Mouse (Mus musculus) layer of hippocampus, adult 9-11 months (tissue): ENCODE measurements around the gene Lnpk.

Experiments used
- DNase-seq: peaks from one replicate; pipeline ENCODE4 v3.0.0; 2022

The Lnpk gene

GRCm38 (mm10) chr2:74578843-74579489 lies at the start of gene Lnpk:
Gene Lnpk (minus strand): TSS chr2:74579435.
- peak; percentile 93 for DNase-seq

GRCm38 (mm10) chr2:74620368-74620767 lies 41.1 kb upstream of the Lnpk start:
- no peak for DNase-seq

GRCm38 (mm10) chr2:74619676-74620246 lies 40.5 kb upstream of the Lnpk start:
- no peak for DNase-seq

- DNase-seq = no peak
These were observed 38.5 kb upstream of the Lnpk start for GRCm38 (mm10) chr2:74617706-74618105.

- no peak for DNase-seq
These were observed 32.2 kb upstream of the Lnpk start for GRCm38 (mm10) chr2:74611406-74611805.

- no peak for DNase-seq
These were observed 30.1 kb upstream of the Lnpk start for GRCm38 (mm10) chr2:74609350-74609749.

GRCm38 (mm10) chr2:74606087-74606760 lies 27.0 kb upstream of the Lnpk start:
- DNase-seq = no peak

- no peak for DNase-seq
These were observed 24.8 kb upstream of the Lnpk start for GRCm38 (mm10) chr2:74604011-74604410.

- no peak for DNase-seq
These were observed 23.2 kb upstream of the Lnpk start for GRCm38 (mm10) chr2:74602483-74602882.

GRCm38 (mm10) chr2:74597169-74597568 lies 17.9 kb upstream of the Lnpk start:
- no peak for DNase-seq

- no peak for DNase-seq
These were observed 16.9 kb upstream of the Lnpk start for GRCm38 (mm10) chr2:74596094-74596493.

GRCm38 (mm10) chr2:74578146-74578842 lies 941 bp downstream of the Lnpk start:
- DNase-seq = no peak

GRCm38 (mm10) chr2:74570390-74570789 lies 8.8 kb downstream of the Lnpk start:
- no peak for DNase-seq

GRCm38 (mm10) chr2:74559822-74560221 lies 19.4 kb downstream of the Lnpk start:
- no peak for DNase-seq

- DNase-seq = no peak
These were observed 20.1 kb downstream of the Lnpk start for GRCm38 (mm10) chr2:74559092-74559491.

- no peak for DNase-seq
These were observed 21.8 kb downstream of the Lnpk start for GRCm38 (mm10) chr2:74557451-74557850.

GRCm38 (mm10) chr2:74551929-74552328 lies 27.3 kb downstream of the Lnpk start:
- DNase-seq = no peak

GRCm38 (mm10) chr2:74548306-74548705 lies 30.9 kb downstream of the Lnpk start:
- no peak for DNase-seq

- no peak for DNase-seq
These were observed 70.9 kb downstream of the Lnpk start for GRCm38 (mm10) chr2:74508302-74508701.

GRCm38 (mm10) chr2:74506439-74506838 lies 72.8 kb downstream of the Lnpk start:
- DNase-seq = no peak

GRCm38 (mm10) chr2:74500307-74500706 lies 78.9 kb downstream of the Lnpk start:
- no peak for DNase-seq

GRCm38 (mm10) chr2:74497851-74498250 lies 81.4 kb downstream of the Lnpk start:
- no peak for DNase-seq

GRCm38 (mm10) chr2:74491426-74491825 lies 87.8 kb downstream of the Lnpk start:
- DNase-seq = no peak

- DNase-seq = no peak
These were observed 89.0 kb downstream of the Lnpk start for GRCm38 (mm10) chr2:74490186-74490585.
